Mouse (Mus musculus) spleen, adult 2 months (tissue): Measurements from ENCODE around the gene Sarnp. TPM values are rescaled to one million over a fixed set of nuclear protein-coding genes. Genes with fewer than 3 reads are reported as not detected.

Experiments
- DNase-seq, 2 experiments: peaks; one replicate each; pipeline versions ENCODE4 v3.0.0 to v3.0.0-alpha.2; 2012 to 2021; ENCODE audit warnings: low spot score in 2 of 2, low read depth in 1 of 2
- H3K27ac ChIP-seq: fragments of 200-500 bp; 2 replicates; pipeline ENCODE4 v1.5.1; 2012; ENCODE audit warnings: low read length, inconsistent platforms; ENCODE audit not compliant: insufficient read depth
- H3K27me3 ChIP-seq: fragments of 200-500 bp; 2 replicates; pipeline ENCODE4 v1.6.1; 2012; ENCODE audit warnings: mild to moderate bottlenecking, moderate library complexity, low read length, inconsistent platforms; ENCODE audit not compliant: control insufficient read depth, insufficient read depth
- H3K36me3 ChIP-seq: fragments of 200-500 bp; 2 replicates; pipeline ENCODE4 v1.6.1; 2012; ENCODE audit warnings: mild to moderate bottlenecking, low read length, inconsistent platforms; ENCODE audit not compliant: control insufficient read depth, insufficient read depth
- H3K4me1 ChIP-seq: fragments of 200-500 bp; 2 replicates; pipeline ENCODE4 v1.6.1; 2011; ENCODE audit warnings: inconsistent platforms; ENCODE audit not compliant: control insufficient read depth, insufficient read depth, insufficient read length
- H3K4me3 ChIP-seq: fragments of 200-500 bp; 2 replicates; pipeline ENCODE4 v1.5.1; 2011; ENCODE audit warnings: mild to moderate bottlenecking, inconsistent platforms; ENCODE audit not compliant: insufficient read depth, insufficient read length; ENCODE audit errors: extremely low read depth
- CTCF ChIP-seq: fragments of 200-500 bp; IDR thresholded peaks from 2 replicates; pipeline ENCODE4 v1.5.1; 2011; ENCODE audit warnings: mild to moderate bottlenecking, inconsistent platforms; ENCODE audit not compliant: insufficient read depth, insufficient read length, insufficient replicate concordance; ENCODE audit errors: extremely low read depth
- POLR2A ChIP-seq: fragments of 200-500 bp; IDR thresholded peaks from 2 replicates; pipeline ENCODE4 v1.6.1; 2011; ENCODE audit warnings: low read depth, low read length, inconsistent platforms
- WGBS: fragments of 180-500 bp; shearing (Covaris S2); methylation state at CpG from one replicate; pipeline ENCODE4 v1.1.7; 2018; 5-methylcytosine and 5-hydroxymethylcytosine counted together
- polyA plus RNA-seq: library from polyadenylated mRNA; depleted of rRNA; stranded (reverse); fragments of >200 nt; gene quantifications from 2 replicates; pipeline ENCODE4 v1.2.3, GENCODE M21; 2012

The Sarnp gene
- polyA plus RNA-seq, 1 experiment: 4.5 TPM

GRCm38 (mm10) chr10:128866042-128866441 lies 48.9 kb downstream of the Sarnp start:
- TF ChIP-seq CTCF: no peak
- no peak for TF ChIP-seq POLR2A
- H3K4me3 ChIP-seq: no peak overlapping the region
- 89% methylated on average over 3 of the region's 3 CpGs for WGBS
- no peak for DNase-seq
- H3K4me1 ChIP-seq: peaks cover 4% of the 10 kb centered on the region
- H3K36me3 ChIP-seq: peaks cover 5% of the 10 kb centered on the region; the same call in 1 of the 2 replicates
- no peak overlapping the region for H3K27ac ChIP-seq
- no peaks in the 10 kb centered on the region for H3K27me3 ChIP-seq

DNA sequence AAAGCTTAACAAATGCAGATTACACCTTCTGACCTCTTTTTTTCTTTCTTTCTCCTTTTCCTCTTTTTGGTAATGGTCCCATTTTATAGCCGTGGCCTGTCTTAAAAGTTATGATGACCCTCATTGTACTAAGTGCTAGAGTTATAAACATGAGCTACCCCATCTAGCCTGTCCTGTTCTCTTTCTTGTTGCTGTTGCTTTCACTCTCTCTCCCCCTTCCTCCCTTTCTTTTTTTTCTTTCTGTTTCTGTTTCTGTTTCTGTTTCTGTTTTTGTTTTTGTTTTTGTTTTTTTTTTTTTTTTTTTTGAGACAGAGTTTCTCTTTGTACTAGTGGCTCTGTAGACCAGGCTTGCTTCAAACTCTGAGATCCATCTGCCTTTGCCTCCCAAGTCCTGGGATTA lies 49.4 kb downstream of the Sarnp start:
- no peaks in the 10 kb centered on the region for H3K27me3 ChIP-seq
- H3K36me3 ChIP-seq: peaks cover 5% of the 10 kb centered on the region; the same call in 1 of the 2 replicates
- peaks cover 4% of the 10 kb centered on the region for H3K4me1 ChIP-seq
- no peak for DNase-seq
- no peak for TF ChIP-seq POLR2A
- H3K4me3 ChIP-seq: no peak overlapping the region
- H3K27ac ChIP-seq: no peak overlapping the region
- 81% methylated on average over 1 of the region's 1 CpGs for WGBS

GRCm38 (mm10) chr10:128870341-128870740 lies 53.2 kb downstream of the Sarnp start:
- TF ChIP-seq CTCF: no peak
- no peak for TF ChIP-seq POLR2A
- H3K27me3 ChIP-seq: no peaks in the 10 kb centered on the region
- H3K27ac ChIP-seq: no peak overlapping the region
- peaks cover 15% of the 10 kb centered on the region for H3K36me3 ChIP-seq
- no peak for DNase-seq
- whole genome bisulfite sequencing: 85% methylated on average over 3 of the region's 3 CpGs
- H3K4me1 ChIP-seq: no peaks in the 10 kb centered on the region; the same call in 1 of the 2 replicates
- H3K4me3 ChIP-seq: no peak overlapping the region

GRCm38 (mm10) chr10:128878291-128878690 lies 61.2 kb downstream of the Sarnp start:
- Histone ChIP-seq H3K27me3 (no peaks in the 10 kb centered on the region), H3K4me1 (no peaks in the 10 kb centered on the region), H3K4me3 (no peak overlapping the region), H3K27ac (no peak overlapping the region), H3K36me3 (peaks cover 9% of the 10 kb centered on the region)
- DNase-seq: no peak
- TF ChIP-seq POLR2A (no peak), CTCF (no peak)

DNA sequence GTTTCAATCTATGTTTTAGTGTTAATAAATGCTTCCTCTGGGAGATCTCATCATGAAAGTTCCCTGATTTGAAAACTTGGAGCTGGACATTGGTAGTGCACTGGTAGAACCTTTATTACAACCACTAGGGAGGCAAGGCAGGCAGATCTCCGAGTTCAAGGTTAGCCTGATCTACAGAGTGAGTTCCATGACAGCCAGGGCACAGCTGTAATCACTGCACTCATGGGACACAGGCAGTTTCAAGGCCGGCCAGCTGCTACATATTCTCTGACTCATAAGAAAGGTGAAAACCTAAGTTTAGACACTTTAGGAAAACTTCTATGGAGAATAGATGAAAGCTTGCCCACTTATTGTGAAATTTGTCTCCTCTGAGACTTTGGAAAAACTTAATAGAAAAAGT lies 61.7 kb downstream of the Sarnp start:
- DNase-seq: no peak
- Histone ChIP-seq H3K4me3 (no peak overlapping the region), H3K27me3 (no peaks in the 10 kb centered on the region), H3K27ac (no peak overlapping the region), H3K36me3 (peaks cover 9% of the 10 kb centered on the region), H3K4me1 (no peaks in the 10 kb centered on the region)
- TF ChIP-seq POLR2A (no peak), CTCF (no peak)
- WGBS: 90% methylated on average over 2 of the region's 2 CpGs

GRCm38 (mm10) chr10:128882067-128882466 lies 64.9 kb downstream of the Sarnp start:
- no peaks in the 10 kb centered on the region for H3K27me3 ChIP-seq
- no peak overlapping the region for H3K4me3 ChIP-seq
- DNase-seq: no peak
- 98% methylated on average over 5 of the region's 5 CpGs for WGBS
- no peak overlapping the region for H3K27ac ChIP-seq
- H3K4me1 ChIP-seq: peaks cover 2% of the 10 kb centered on the region; the same call in 1 of the 2 replicates
- TF ChIP-seq POLR2A (no peak), CTCF (no peak)
- H3K36me3 ChIP-seq: peaks cover 8% of the 10 kb centered on the region; the same call in 1 of the 2 replicates

- no peak for TF ChIP-seq POLR2A
- TF ChIP-seq CTCF: no peak
- Histone ChIP-seq H3K4me3 (peak overlapping the region; percentile 34; the same call in 1 of the 2 replicates), H3K4me1 (peaks cover 14% of the 10 kb centered on the region; the same call in 1 of the 2 replicates), H3K27me3 (peaks cover 4% of the 10 kb centered on the region), H3K27ac (no peak overlapping the region), H3K36me3 (peaks cover 4% of the 10 kb centered on the region; the same call in 1 of the 2 replicates)
- peak in 1 of 2 experiments; percentile 7 for DNase-seq
- WGBS: 8% methylated on average over 6 of the region's 7 CpGs
Observed at GRCm38 (mm10) chr10:128888941-128889827, 72.1 kb downstream of the Sarnp start.
